Mouse (Mus musculus) lung, postnatal 0 days (tissue): ENCODE results near the gene Csad. TPM values are rescaled to one million over a fixed set of nuclear protein-coding genes. Genes with fewer than 3 reads are reported as not detected.

ENCODE experiments used
- ATAC-seq: fragments of 200-750 bp; cut with Nextera tagmentation; 2 replicates; pipeline ENCODE4 v1.8.0; 2017; ENCODE audit warnings: moderate library complexity
- DNase-seq: peaks from one replicate; pipeline ENCODE4 v3.0.0-alpha.2; 2016; ENCODE audit warnings: low spot score
- H3K27ac ChIP-seq: fragments of 300-500 bp; sonication (generic); 2 replicates; pipeline ENCODE4 v1.5.1; 2014; ENCODE audit warnings: antibody characterized with exemption, mild to moderate bottlenecking, low read length, mixed read lengths
- H3K27me3 ChIP-seq: fragments of 300-500 bp; sonication (generic); replicated peaks from 2 replicates; pipeline ENCODE4 v1.6.1; 2014; ENCODE audit warnings: low read length, mixed read lengths; ENCODE audit not compliant: insufficient read depth
- H3K36me3 ChIP-seq: fragments of 300-500 bp; sonication (generic); 2 replicates; pipeline ENCODE4 v1.6.1; 2014; ENCODE audit warnings: low read length, mixed read lengths; ENCODE audit not compliant: insufficient read depth
- H3K4me1 ChIP-seq: fragments of 300-500 bp; sonication (generic); 2 replicates; pipeline ENCODE4 v1.6.1; 2014; ENCODE audit warnings: antibody characterized with exemption, low read depth, low read length, mixed read lengths; ENCODE audit not compliant: insufficient read depth
- H3K4me2 ChIP-seq: fragments of 300-500 bp; sonication (generic); replicated peaks from 2 replicates; pipeline ENCODE4 v1.6.1; 2014; ENCODE audit warnings: low read depth, mild to moderate bottlenecking, low read length, moderate library complexity, mixed read lengths
- H3K4me3 ChIP-seq: fragments of 300-500 bp; sonication (generic); 2 replicates; pipeline ENCODE4 v1.5.1; 2014; ENCODE audit warnings: low read depth, low read length
- H3K9ac ChIP-seq: fragments of 300-500 bp; sonication (generic); replicated peaks from 2 replicates; pipeline ENCODE4 v1.6.1; 2014; ENCODE audit warnings: low read depth, mild to moderate bottlenecking
- H3K9me3 ChIP-seq: fragments of 300-500 bp; sonication (generic); 2 replicates; pipeline ENCODE4 v1.6.1; 2016; ENCODE audit warnings: low read length, mixed read lengths
- CTCF ChIP-seq: IDR thresholded peaks from 2 replicates; pipeline ENCODE4 v1.5.1; 2016; ENCODE audit warnings: antibody characterized with exemption, mild to moderate bottlenecking
- EP300 ChIP-seq: IDR thresholded peaks from 2 replicates; pipeline ENCODE4 v1.6.1; 2016; ENCODE audit warnings: antibody characterized with exemption, mild to moderate bottlenecking, control low read depth
- WGBS: fragments of 180-500 bp; shearing (Covaris S2); extraction: QIAGEN DNeasy Blood & Tissue Kit; methylation state at CpG from one replicate; pipeline ENCODE4 v1.1.7; 2014; 5-methylcytosine and 5-hydroxymethylcytosine counted together
- polyA plus RNA-seq: library from polyadenylated mRNA; unstranded; fragments of >200 nt; fragmentation: Nextera tagmentation; extraction: Ambion mirVana; gene quantifications from 2 replicates; pipeline ENCODE4 v1.2.1, GENCODE M21; 2015

Gene Csad
- polyA plus RNA-seq, 1 experiment from 2014 or later, result 71.0 TPM

GRCm38 (mm10) chr15:102195373-102195772 lies 9.2 kb downstream of the Csad start:
- Histone ChIP-seq H3K9ac (no peak overlapping the region), H3K4me2 (no peak overlapping the region), H3K27ac (no peak overlapping the region), H3K36me3 (no peaks in the 10 kb centered on the region), H3K27me3 (no peaks in the 10 kb centered on the region), H3K9me3 (no peaks in the 10 kb centered on the region), H3K4me3 (no peak overlapping the region), H3K4me1 (no peaks in the 10 kb centered on the region)
- TF ChIP-seq CTCF, result no peak
- no peak for TF ChIP-seq EP300
- DNase-seq (no peak), ATAC-seq (no peak)
- 51% methylated on average over 4 of the region's 4 CpGs for WGBS

GRCm38 (mm10) chr15:102194439-102194838 lies 10.1 kb downstream of the Csad start:
- Histone ChIP-seq H3K4me1 (no peaks in the 10 kb centered on the region), H3K9me3 (no peaks in the 10 kb centered on the region), H3K36me3 (no peaks in the 10 kb centered on the region), H3K4me3 (no peak overlapping the region), H3K27ac (no peak overlapping the region), H3K9ac (no peak overlapping the region), H3K4me2 (no peak overlapping the region), H3K27me3 (no peaks in the 10 kb centered on the region)
- ATAC-seq (no peak), DNase-seq (no peak)
- WGBS, result 70% methylated on average over 4 of the region's 4 CpGs
- TF ChIP-seq EP300, result no peak
- TF ChIP-seq CTCF, result no peak

GRCm38 (mm10) chr15:102193652-102194051 lies 10.9 kb downstream of the Csad start:
- TF ChIP-seq EP300 (no peak), CTCF (no peak)
- no peak for ATAC-seq
- no peaks in the 10 kb centered on the region for H3K36me3 ChIP-seq
- H3K9me3 ChIP-seq, result no peaks in the 10 kb centered on the region
- no peak overlapping the region for H3K27ac ChIP-seq
- no peak overlapping the region for H3K9ac ChIP-seq
- 80% methylated on average over 4 of the region's 4 CpGs for WGBS
- H3K4me2 ChIP-seq, result no peak overlapping the region
- DNase-seq, result no peak
- no peak overlapping the region for H3K4me3 ChIP-seq
- no peaks in the 10 kb centered on the region for H3K4me1 ChIP-seq
- H3K27me3 ChIP-seq, result no peaks in the 10 kb centered on the region

GRCm38 (mm10) chr15:102192820-102193386 lies 11.6 kb downstream of the Csad start:
- Histone ChIP-seq H3K4me1 (no peaks in the 10 kb centered on the region), H3K9me3 (no peaks in the 10 kb centered on the region), H3K4me2 (no peak overlapping the region), H3K9ac (no peak overlapping the region), H3K27me3 (no peaks in the 10 kb centered on the region), H3K4me3 (no peak overlapping the region), H3K36me3 (no peaks in the 10 kb centered on the region), H3K27ac (no peak overlapping the region)
- no peak for DNase-seq
- TF ChIP-seq EP300 (no peak), CTCF (no peak)
- 33% methylated on average over 5 of the region's 5 CpGs for WGBS
- no peak for ATAC-seq

GRCm38 (mm10) chr15:102192271-102192812 lies 12.2 kb downstream of the Csad start:
- WGBS, result 55% methylated on average over 7 of the region's 7 CpGs
- H3K9ac ChIP-seq, result no peak overlapping the region

GRCm38 (mm10) chr15:102191699-102192098 lies 12.8 kb downstream of the Csad start:
- H3K9me3 ChIP-seq, result no peaks in the 10 kb centered on the region
- ATAC-seq (no peak), DNase-seq (no peak)
- WGBS, result 37% methylated on average over 7 of the region's 7 CpGs
- H3K4me1 ChIP-seq, result no peaks in the 10 kb centered on the region
- no peak for TF ChIP-seq CTCF
- no peak for TF ChIP-seq EP300
- H3K36me3 ChIP-seq, result no peaks in the 10 kb centered on the region
- H3K4me2 ChIP-seq, result no peak overlapping the region
- H3K27ac ChIP-seq, result no peak overlapping the region
- no peak overlapping the region for H3K9ac ChIP-seq
- H3K27me3 ChIP-seq, result no peaks in the 10 kb centered on the region
- no peak overlapping the region for H3K4me3 ChIP-seq

More at GRCm38 (mm10) chr15:102192271-102192812, 12.2 kb downstream of the Csad start:
- no peak for ATAC-seq
- no peaks in the 10 kb centered on the region for H3K36me3 ChIP-seq
- no peaks in the 10 kb centered on the region for H3K4me1 ChIP-seq
- TF ChIP-seq CTCF (no peak), EP300 (no peak)
- no peaks in the 10 kb centered on the region for H3K9me3 ChIP-seq
- DNase-seq, result no peak
- no peak overlapping the region for H3K4me2 ChIP-seq
- H3K27ac ChIP-seq, result no peak overlapping the region
- no peak overlapping the region for H3K4me3 ChIP-seq
- H3K27me3 ChIP-seq, result no peaks in the 10 kb centered on the region
